Mouse (Mus musculus) cerebellum, adult 9-11 months (tissue): ENCODE data around the gene Actc1.
A peak's percentile ranks its signal among the peaks of the same experiment; 100 is the strongest.

Source experiments
- DNase-seq: peaks from one replicate; pipeline ENCODE4 v3.0.0; 2022

Gene Actc1

GRCm38 (mm10) chr2:114049372-114049771 lies 4.0 kb downstream of the Actc1 start:
- no peak for DNase-seq

GRCm38 (mm10) chr2:114047960-114048611 lies 5.3 kb downstream of the Actc1 start:
- DNase-seq: no peak

GRCm38 (mm10) chr2:114046151-114046664 lies 7.1 kb downstream of the Actc1 start:
- no peak for DNase-seq

- DNase-seq: no peak
Measured at GRCm38 (mm10) chr2:114037926-114038325, 15.4 kb downstream of the Actc1 start.

- DNase-seq: no peak
Measured at GRCm38 (mm10) chr2:114032259-114032658, 21.1 kb downstream of the Actc1 start.

GRCm38 (mm10) chr2:114023383-114023782 lies 30.0 kb downstream of the Actc1 start:
- DNase-seq: no peak

- no peak for DNase-seq
Measured at GRCm38 (mm10) chr2:114020210-114020563, 33.2 kb downstream of the Actc1 start.

- DNase-seq: no peak
Measured at GRCm38 (mm10) chr2:114019474-114020209, 33.7 kb downstream of the Actc1 start.

- no peak for DNase-seq
Measured at GRCm38 (mm10) chr2:114018136-114018535, 35.2 kb downstream of the Actc1 start.

GRCm38 (mm10) chr2:114014839-114015238 lies 38.5 kb downstream of the Actc1 start:
- DNase-seq: no peak

- DNase-seq: peak; percentile 21
Measured at GRCm38 (mm10) chr2:114013846-114014245, 39.5 kb downstream of the Actc1 start.

GRCm38 (mm10) chr2:114013295-114013771 lies 40.0 kb downstream of the Actc1 start, which contains the start of gene Gjd2:
TSS of gene Gjd2 (minus strand) at chr2:114013619.
- DNase-seq: peak; percentile 27

- peak; percentile 37 for DNase-seq
Measured at GRCm38 (mm10) chr2:114012749-114013211, 40.6 kb downstream of the Actc1 start.

GRCm38 (mm10) chr2:114011838-114012237 lies 41.5 kb downstream of the Actc1 start:
- no peak for DNase-seq

- no peak for DNase-seq
Measured at GRCm38 (mm10) chr2:114008321-114008720, 45.0 kb downstream of the Actc1 start.

GRCm38 (mm10) chr2:113997484-113997883 lies 55.9 kb downstream of the Actc1 start:
- no peak for DNase-seq
